Mouse (Mus musculus): ENCODE measurements around the gene Ifitm10.
"Not testable (repeated sequence)": the region's sequence is repeated elsewhere in the genome, so short reads cannot be mapped to it uniquely, and the experiment has no call there.

DNA sequence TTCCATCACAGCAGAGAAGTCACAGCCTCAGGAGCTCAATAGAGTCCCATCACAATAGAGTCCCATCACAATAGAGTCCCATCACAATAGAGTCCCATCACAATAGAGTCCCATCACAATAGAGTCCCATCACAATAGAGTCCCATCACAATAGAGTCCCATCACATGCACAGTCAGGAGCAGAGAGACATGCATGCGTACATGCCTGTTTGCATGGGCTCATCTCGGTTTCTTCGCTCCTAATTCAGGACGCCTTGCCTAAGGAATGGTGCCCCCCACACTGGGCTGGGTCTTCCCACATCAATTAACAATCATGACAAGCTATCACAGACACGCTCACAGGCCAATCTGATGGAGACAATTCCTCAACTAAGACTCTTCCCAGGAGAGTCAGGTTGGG lies 31.6 kb upstream of the Ifitm10 start:
- TF ChIP-seq CTCF, EP300 (IDR thresholded peaks at IDR 0.05; ENCODE audit: low read depth): not testable (repeated sequence)

Measured in liver, embryonic 14.5 days (tissue).